Mouse (Mus musculus) heart, postnatal 0 days (tissue): Measurements from ENCODE around the gene Scin.

Experiments
- CTCF ChIP-seq: IDR thresholded peaks from 2 replicates; pipeline ENCODE4 v1.5.1; 2016; ENCODE audit warnings: antibody characterized with exemption, control low read depth, low read depth
- EP300 ChIP-seq: IDR thresholded peaks from 2 replicates; pipeline ENCODE4 v1.6.1; 2016; ENCODE audit warnings: antibody characterized with exemption, low read depth

GRCm38 (mm10) chr12:40037226-40037813, 96.7 kb downstream of the Scin start:
- TF ChIP-seq CTCF (peak; percentile 69), EP300 (peak; percentile 19; the same call in 1 of the 2 replicates)
